Mouse (Mus musculus): ENCODE data around the gene Kcnq1. TPM values are rescaled to one million over a fixed set of nuclear protein-coding genes. Genes with fewer than 3 reads are reported as not detected.

Kcnq1 gene
- total and polyA plus RNA-seq, 3 experiments: not detected

DNA sequence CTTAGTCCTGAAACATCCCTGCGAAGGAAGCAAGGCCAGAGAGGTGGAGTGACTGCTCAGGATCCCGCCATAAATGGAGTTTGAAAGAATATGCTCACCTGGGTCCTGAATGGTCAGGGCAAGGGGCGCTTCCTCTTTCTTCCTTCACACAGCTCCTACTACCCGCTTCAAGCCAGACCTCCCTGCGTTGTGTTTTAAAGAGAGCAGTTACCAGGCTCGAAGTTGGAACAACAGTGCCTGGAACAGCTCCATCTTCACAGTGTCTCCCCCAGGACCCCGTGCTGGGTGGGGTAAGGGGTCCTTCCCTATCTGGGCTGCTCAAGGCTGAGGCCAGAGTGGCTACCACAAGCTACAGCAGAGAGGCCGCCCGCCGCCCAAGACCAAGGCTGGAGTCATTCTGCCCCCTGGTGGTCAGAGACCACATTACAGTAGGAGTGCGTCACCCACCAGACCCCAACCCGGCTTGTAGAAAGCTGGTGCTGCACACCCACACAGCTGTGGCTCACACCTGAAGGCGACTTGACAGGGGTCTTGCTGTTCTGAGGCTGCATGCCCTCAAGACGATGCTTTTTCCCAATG lies 360.0 kb downstream of the Kcnq1 start:
- Histone ChIP-seq H3K9ac (ENCODE audit: insufficient read depth, low read depth) (no peak overlapping the region), H3K4me1 (ENCODE audit: control insufficient read depth in 1 of 2, insufficient read depth in 2 of 2) (no peaks in the 10 kb centered on the region), H3K27ac (ENCODE audit: insufficient read depth, low read depth) (no peak overlapping the region), H3K4me2 (ENCODE audit: insufficient read depth, low read depth, poor library complexity, severe bottlenecking) (no peak overlapping the region), H3K4me3 (replicated peaks in 1 of 3; ENCODE audit: low read depth in 2 of 3, low read length in 2 of 3, poor library complexity in 1 of 3) (no peak overlapping the region), H3K36me3 (replicated peaks in 1 of 2; ENCODE audit: control insufficient read depth in 1 of 2, insufficient read depth in 1 of 2, low read length in 1 of 2) (no peaks in the 10 kb centered on the region), H3K79me2 (replicated peaks; ENCODE audit: control insufficient read depth, extremely low read depth, insufficient read depth, poor library complexity, severe bottlenecking) (no peaks in the 10 kb centered on the region), H3K27me3 (replicated peaks) (peaks cover 43% of the 10 kb centered on the region), H3K9me3 (replicated peaks; ENCODE audit: low read length) (peaks cover 10% of the 10 kb centered on the region)
- in situ Hi-C loops (cut with MboI; ENCODE audit: low pct_ligation_motif_present, low pct_unique_long_range_greater_than_20kb, low sequenced_read_pairs) (loop anchor here (5.0 kb wide), 1 partner anchor 314 kb away; no protein-coding TSS in a partner anchor), dilution Hi-C loops (cut with MboI; ENCODE audit: extremely low pct_ligation_motif_present, extremely low pct_unique_long_range_greater_than_20kb, low sequenced_read_pairs) (no loop called here)
- DNase-seq (ENCODE audit: extremely low read depth): peak; percentile 56
- TF ChIP-seq SIN3A (IDR thresholded peaks at IDR 0.05; ENCODE audit: low read length) (no peak), MEF2A (IDR thresholded peaks at IDR 0.05; ENCODE audit: borderline replicate concordance, low read depth, low read length) (no peak), ZC3H11A (IDR thresholded peaks at IDR 0.05; ENCODE audit: low read depth, low read length) (peak; percentile 57), USF1 (IDR thresholded peaks at IDR 0.05; ENCODE audit: low read depth, low read length) (no peak), TBP (conservative IDR thresholded peaks at IDR 0.05; ENCODE audit: low read depth, low read length) (no peak), CTCF (conservative IDR thresholded peaks at IDR 0.05 in 1 of 2, IDR thresholded peaks at IDR 0.05 in 1 of 2; ENCODE audit: low read depth in 2 of 2, low read length in 2 of 2) (peak; percentile 32 to 84; a peak in 3 of 4 replicates), RAD21 (IDR thresholded peaks at IDR 0.05; ENCODE audit: low read depth, low read length) (peak; percentile 85), HCFC1 (IDR thresholded peaks at IDR 0.05; ENCODE audit: low read depth, low read length) (no peak), ZNF384 (IDR thresholded peaks at IDR 0.05; ENCODE audit: low read depth, low read length) (no peak), NRF1 (IDR thresholded peaks at IDR 0.05; ENCODE audit: low read depth, low read length) (no peak), SMC3 (IDR thresholded peaks at IDR 0.05; ENCODE audit: low read depth, low read length) (peak; percentile 90), ETS1 (conservative IDR thresholded peaks at IDR 0.05; ENCODE audit: low read depth, low read length) (no peak), RCOR1 (conservative IDR thresholded peaks at IDR 0.05; ENCODE audit: low read depth, low read length) (no peak)

GRCm38 (mm10) chr7:143467714-143468113 lies 361.6 kb downstream of the Kcnq1 start:
- Histone ChIP-seq H3K9ac (ENCODE audit: insufficient read depth, low read depth) (no peak overlapping the region), H3K79me2 (replicated peaks; ENCODE audit: control insufficient read depth, extremely low read depth, insufficient read depth, poor library complexity, severe bottlenecking) (no peaks in the 10 kb centered on the region), H3K27ac (ENCODE audit: insufficient read depth, low read depth) (no peak overlapping the region), H3K4me3 (replicated peaks in 1 of 3; ENCODE audit: low read depth in 2 of 3, low read length in 2 of 3, poor library complexity in 1 of 3) (no peak overlapping the region), H3K4me1 (ENCODE audit: control insufficient read depth in 1 of 2, insufficient read depth in 2 of 2) (no peaks in the 10 kb centered on the region), H3K36me3 (replicated peaks in 1 of 2; ENCODE audit: control insufficient read depth in 1 of 2, insufficient read depth in 1 of 2, low read length in 1 of 2) (no peaks in the 10 kb centered on the region), H3K4me2 (ENCODE audit: insufficient read depth, low read depth, poor library complexity, severe bottlenecking) (no peak overlapping the region), H3K27me3 (replicated peaks) (peaks cover 51% of the 10 kb centered on the region), H3K9me3 (replicated peaks; ENCODE audit: low read length) (peaks cover 2% of the 10 kb centered on the region)
- dilution Hi-C loops (cut with MboI; ENCODE audit: extremely low pct_ligation_motif_present, extremely low pct_unique_long_range_greater_than_20kb, low sequenced_read_pairs) (no loop called here), in situ Hi-C loops (cut with MboI; ENCODE audit: low pct_ligation_motif_present, low pct_unique_long_range_greater_than_20kb, low sequenced_read_pairs) (loop anchor here (5.0 kb wide), 1 partner anchor 315 kb away; no protein-coding TSS in a partner anchor)
- DNase-seq (ENCODE audit: extremely low read depth): no peak
- no peak for TF ChIP-seq JUND (conservative IDR thresholded peaks at IDR 0.05; ENCODE audit: low read depth, low read length)
- no peak for TF ChIP-seq ELF1 (IDR thresholded peaks at IDR 0.05; ENCODE audit: low read depth, low read length)
- no peak for TF ChIP-seq ZNF384 (IDR thresholded peaks at IDR 0.05; ENCODE audit: low read depth, low read length)
- TF ChIP-seq E2F4 (IDR thresholded peaks at IDR 0.05; ENCODE audit: insufficient replicate concordance, low read depth, low read length): no peak
- TF ChIP-seq EP300 (IDR thresholded peaks at IDR 0.05; ENCODE audit: low read length): no peak
- TF ChIP-seq KAT2A (IDR thresholded peaks at IDR 0.05; ENCODE audit: insufficient replicate concordance, low read length): no peak
- no peak for TF ChIP-seq MXI1 (IDR thresholded peaks at IDR 0.05; ENCODE audit: low read depth, low read length)
- no peak for TF ChIP-seq SIN3A (IDR thresholded peaks at IDR 0.05; ENCODE audit: low read length)
- TF ChIP-seq ZC3H11A (IDR thresholded peaks at IDR 0.05; ENCODE audit: low read depth, low read length): no peak
- no peak for TF ChIP-seq MYC (IDR thresholded peaks at IDR 0.05; ENCODE audit: low read depth, low read length)
